Mouse (Mus musculus) gastrocnemius, postnatal 36 days (tissue): ENCODE measurements around the gene Upb1. TPM values are rescaled to one million over a fixed set of nuclear protein-coding genes. Genes with fewer than 3 reads are reported as not detected.

Source experiments
- DNase-seq, 2 experiments: peaks; one replicate each; pipeline ENCODE4 v3.0.0; 2022
- intact Hi-C: fragments of 180-260 bp; cut with DNase I; formaldehyde crosslinking; loops from one replicate; pipeline ENCODE4 v1.15.1; 2025
- total RNA-seq, 2 experiments: library from RNA; stranded (reverse); gene quantifications; 2 replicates each; pipeline ENCODE4 v1.2.3; 2021

Gene Upb1
- total RNA-seq, 2 experiments from 2014 or later: not detected

DNA sequence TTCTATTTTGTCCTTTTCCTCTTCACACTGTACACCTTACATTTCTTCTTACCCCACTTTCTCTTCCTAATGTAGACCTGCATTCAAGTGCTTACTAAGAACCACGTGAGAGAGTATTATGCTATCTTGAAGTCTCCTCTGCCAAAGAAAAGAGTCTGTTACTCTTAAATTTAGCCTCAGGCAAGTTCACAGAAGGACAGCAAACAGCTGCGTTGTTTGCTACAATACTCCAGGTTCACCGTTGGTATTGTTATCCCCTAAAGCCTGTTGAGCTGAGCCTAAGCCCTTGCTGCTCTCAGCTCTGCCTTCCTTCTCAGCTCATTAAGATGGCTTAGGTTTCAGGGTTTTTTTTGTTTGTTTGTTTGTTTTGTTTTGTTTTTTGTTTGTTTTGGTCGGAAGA lies 17.8 kb downstream of the Upb1 start:
- no peak for DNase-seq
- intact Hi-C loops: no loop called here

- intact Hi-C loops: no loop called here
- no peak for DNase-seq
Observed at GRCm38 (mm10) chr10:75424498-75424901, 23.6 kb downstream of the Upb1 start.

DNA sequence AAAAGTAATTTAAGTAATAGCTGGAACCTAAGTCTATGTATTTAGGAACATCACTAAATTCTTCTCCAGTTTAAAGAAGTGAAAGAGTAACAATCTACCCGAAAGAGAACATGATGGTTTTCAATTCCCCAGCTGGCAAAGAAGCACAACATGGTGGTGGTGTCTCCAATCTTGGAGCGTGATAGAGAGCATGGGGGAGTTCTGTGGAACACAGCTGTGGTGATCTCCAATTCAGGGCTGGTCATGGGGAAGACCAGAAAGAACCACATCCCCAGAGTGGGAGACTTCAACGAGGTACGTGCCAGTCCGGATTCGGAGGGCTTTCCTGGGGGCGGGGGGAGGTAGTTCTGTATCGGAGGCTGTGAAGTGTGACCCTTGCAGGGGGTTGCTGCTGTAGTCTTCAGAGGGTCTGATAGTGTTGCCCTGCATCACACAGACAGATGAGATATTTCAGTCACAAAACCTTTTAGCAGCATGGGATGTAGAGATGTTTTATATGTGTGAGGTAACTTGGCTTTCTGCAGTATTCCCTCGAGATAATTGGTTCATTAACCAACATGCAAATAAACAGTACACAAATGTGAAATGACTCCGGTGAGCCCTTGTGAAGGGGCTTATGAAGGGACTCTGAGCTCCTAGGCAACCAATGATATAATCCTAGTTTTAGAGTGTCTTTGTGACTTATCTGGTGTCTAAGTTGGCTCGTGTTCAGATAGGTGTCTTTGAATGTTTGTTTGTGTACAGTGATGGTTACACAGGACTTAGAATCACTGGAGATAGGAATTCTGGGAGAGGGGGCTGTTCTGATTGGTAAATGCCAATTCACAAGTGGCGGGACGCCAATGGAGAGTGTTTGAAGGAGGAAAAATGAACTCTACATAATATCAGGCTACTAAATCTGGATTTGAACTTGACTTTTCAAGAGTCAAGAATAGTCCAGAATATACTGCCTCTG lies 27.4 kb downstream of the Upb1 start:
- no peak for DNase-seq
- intact Hi-C loops: no loop called here

- DNase-seq: no peak
- intact Hi-C loops: no loop called here
Observed at GRCm38 (mm10) chr10:75429004-75429380, 28.1 kb downstream of the Upb1 start.

GRCm38 (mm10) chr10:75429522-75430146 lies 28.7 kb downstream of the Upb1 start:
- no peak for DNase-seq
- intact Hi-C loops: no loop called here

- no peak for DNase-seq
- intact Hi-C loops: no loop called here
Observed at GRCm38 (mm10) chr10:75430147-75430537, 29.2 kb downstream of the Upb1 start.

GRCm38 (mm10) chr10:75430633-75431032 lies 29.7 kb downstream of the Upb1 start:
- intact Hi-C loops: no loop called here
- no peak for DNase-seq

- intact Hi-C loops: loop anchor here (2.0 to 5.0 kb wide), 5 partner anchors 50 to 254 kb away; partner anchors contain the start of gene Adora2a
- peak; percentile 49 to 68 for DNase-seq
Observed at GRCm38 (mm10) chr10:75436604-75437217, 35.8 kb downstream of the Upb1 start.

- intact Hi-C loops: loop anchor here (2.0 to 5.0 kb wide), 5 partner anchors 50 to 254 kb away; partner anchors contain the start of gene Adora2a
- no peak for DNase-seq
Observed at GRCm38 (mm10) chr10:75437284-75437683, 36.4 kb downstream of the Upb1 start.

DNA sequence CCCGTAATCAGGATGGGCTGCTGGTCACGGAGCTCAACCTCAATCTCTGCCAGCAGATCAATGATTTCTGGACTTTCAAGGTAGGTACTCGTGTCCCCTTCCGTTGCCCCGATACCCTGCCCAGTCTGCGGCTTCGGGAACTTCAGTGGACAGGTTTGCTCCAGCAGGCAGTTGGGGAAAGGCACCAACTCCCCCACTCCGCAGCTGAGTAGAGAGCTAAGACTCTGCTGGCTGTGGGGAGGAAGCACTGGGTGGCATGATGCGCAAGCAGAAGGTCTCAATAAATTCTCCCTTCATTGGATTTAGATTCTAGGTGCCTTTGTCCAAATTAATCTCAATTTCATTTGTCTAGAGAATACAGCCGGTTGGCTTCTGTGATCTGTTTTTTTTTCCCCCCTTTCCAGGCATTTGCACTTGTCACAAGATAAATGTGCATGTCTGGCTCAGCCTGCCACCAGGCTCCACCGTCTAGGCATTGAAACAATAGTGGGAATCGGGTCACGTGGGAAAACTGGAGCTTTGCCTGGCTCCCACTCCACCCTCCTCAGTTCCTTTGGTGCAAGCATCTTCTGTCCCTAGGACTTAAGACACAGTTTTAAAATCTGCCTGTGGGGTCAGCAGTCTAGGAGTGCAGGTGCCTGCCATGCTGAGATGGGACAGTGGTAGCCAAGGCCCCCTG lies 37.4 kb downstream of the Upb1 start:
- intact Hi-C loops: loop anchor here (5.0 kb wide), 2 partner anchors 161 to 181 kb away; no protein-coding TSS in a partner anchor

DNA sequence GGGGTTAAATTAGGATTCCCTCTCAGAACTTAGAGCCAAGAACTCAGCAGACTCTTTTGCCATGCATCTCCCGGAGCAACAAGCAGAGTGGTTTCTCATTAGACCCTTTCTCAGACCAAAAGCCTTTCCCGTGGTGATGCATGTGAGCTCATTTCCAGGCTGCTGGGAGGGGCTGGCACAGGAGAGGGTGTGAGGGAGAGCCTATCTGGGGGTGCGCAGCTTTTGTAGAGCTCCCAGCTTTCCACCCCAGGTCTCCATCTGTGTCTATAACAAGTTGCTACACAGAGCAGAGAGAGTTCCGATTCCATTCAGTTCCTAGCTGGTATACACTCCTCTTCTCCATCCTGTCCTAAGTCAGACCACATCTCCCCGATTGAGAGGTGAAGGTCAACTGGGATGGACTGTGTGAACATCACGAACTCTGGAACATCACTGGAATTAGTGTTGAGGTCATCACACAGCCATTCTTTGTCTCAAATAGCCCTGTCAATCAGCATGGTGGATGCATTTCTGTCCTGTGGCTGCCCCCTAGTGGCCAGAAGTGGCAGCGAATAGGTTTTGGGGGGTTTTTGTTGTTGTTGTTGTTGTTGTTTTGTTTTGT lies 38.4 kb downstream of the Upb1 start:
- intact Hi-C loops: loop anchor here (5.0 kb wide), 2 partner anchors 162 to 182 kb away; no protein-coding TSS in a partner anchor
- no peak for DNase-seq

More for the DNA sequence above, 37.4 kb downstream of the Upb1 start:
- DNase-seq: no peak

- intact Hi-C loops: no loop called here
- no peak for DNase-seq
Observed at GRCm38 (mm10) chr10:75440756-75441155, 39.8 kb downstream of the Upb1 start.

DNA sequence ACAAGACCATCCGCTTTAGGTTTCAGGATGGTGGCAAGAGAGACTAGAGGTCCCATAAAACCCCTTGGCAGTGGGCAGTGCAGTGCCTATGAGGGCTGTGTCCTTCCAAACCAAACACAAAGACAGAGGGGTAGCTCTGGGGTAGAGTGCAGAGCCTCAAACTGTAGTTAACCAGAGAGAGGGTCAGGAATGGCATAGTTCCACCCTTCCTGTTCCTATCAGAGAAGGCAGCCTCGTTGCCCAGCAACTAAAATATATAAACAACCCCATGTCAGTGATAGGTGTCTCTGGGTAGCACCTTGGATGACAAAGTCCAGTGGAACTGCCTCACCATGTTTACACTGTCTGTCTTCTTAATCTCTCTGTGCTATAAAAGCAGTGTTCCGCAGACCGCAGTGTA lies 40.9 kb downstream of the Upb1 start:
- DNase-seq: no peak
- intact Hi-C loops: loop anchor here (2.0 kb wide), 1 partner anchor 43 kb away; no protein-coding TSS in a partner anchor

- no peak for DNase-seq
- intact Hi-C loops: loop anchor here (2.0 kb wide), 1 partner anchor 42 kb away; no protein-coding TSS in a partner anchor
Observed at GRCm38 (mm10) chr10:75443017-75443416, 42.1 kb downstream of the Upb1 start.

DNA sequence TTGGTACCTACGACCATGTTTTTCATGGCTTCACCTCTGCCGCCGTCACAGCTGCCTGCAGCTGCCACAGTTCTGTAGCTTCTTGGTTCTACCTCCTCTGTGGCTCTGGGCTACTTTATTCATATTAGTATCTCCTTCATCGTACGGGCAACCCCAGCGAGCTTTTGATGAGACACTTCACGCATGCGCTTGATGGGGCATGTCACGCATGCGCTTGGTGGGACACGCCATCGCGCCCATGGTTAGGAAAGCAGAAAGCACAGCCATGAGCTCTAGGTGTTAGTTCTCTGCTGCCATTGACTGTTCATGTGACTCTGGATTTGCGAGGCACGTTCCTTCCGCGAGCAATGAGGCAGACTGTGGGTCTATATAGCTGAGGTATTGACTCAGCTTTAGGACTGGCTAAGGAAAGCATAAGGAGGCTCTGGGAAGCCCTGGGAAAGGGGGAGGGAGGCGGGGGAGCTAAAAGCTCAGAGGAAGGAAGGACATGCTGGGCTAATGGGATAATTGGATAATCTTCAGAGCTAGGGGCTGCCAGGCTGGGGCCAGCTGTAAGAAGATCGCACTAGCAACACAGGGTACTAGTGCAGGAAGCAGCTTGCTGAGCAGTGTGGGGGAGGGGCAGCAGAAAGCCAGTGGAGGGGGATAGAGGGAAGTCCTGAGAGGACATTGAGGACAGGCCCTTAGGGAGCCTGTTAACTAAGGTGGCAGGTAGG lies 43.4 kb downstream of the Upb1 start:
- no peak for DNase-seq
- intact Hi-C loops: no loop called here

- intact Hi-C loops: no loop called here
- no peak for DNase-seq
Observed at GRCm38 (mm10) chr10:75445030-75445429, 44.1 kb downstream of the Upb1 start.

- intact Hi-C loops: no loop called here
- DNase-seq: no peak
Observed at GRCm38 (mm10) chr10:75446501-75447083, 45.7 kb downstream of the Upb1 start.

DNA sequence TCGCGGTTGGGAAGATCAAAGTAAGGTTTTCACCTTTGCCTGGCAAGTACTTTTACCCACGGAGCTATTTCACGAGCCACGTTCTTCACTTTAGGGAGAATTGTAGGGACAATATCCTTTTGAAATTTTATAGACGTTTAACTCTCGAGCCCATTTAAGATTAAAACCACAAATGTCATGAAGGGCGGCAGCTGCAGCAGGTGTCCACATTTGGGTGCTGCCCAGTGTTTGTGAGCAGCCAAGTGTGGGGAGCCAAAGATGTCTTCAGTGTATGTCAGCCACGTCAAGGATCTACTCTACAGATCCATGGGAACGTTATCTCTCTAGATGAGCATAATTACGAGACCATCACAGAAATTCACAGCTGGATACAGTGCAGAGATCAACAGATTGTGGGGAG lies 46.6 kb downstream of the Upb1 start:
- intact Hi-C loops: no loop called here
- no peak for DNase-seq
